Mouse (Mus musculus) liver, embryonic 15.5 days (tissue): ENCODE data around the gene Mcf2l. TPM values are rescaled to one million over a fixed set of nuclear protein-coding genes. Genes with fewer than 3 reads are reported as not detected.

Experiments used
- ATAC-seq: fragments of 200-750 bp; cut with Nextera tagmentation; 2 replicates; pipeline ENCODE4 v1.8.0; 2017; ENCODE audit warnings: moderate number of reproducible peaks, mild to moderate bottlenecking, moderate library complexity; ENCODE audit not compliant: insufficient read depth
- H3K27ac ChIP-seq: fragments of 300-500 bp; sonication (generic); replicated peaks from 2 replicates; pipeline ENCODE4 v1.5.1; 2015; ENCODE audit warnings: mild to moderate bottlenecking, inconsistent platforms
- H3K27me3 ChIP-seq: fragments of 300-500 bp; sonication (generic); 2 replicates; pipeline ENCODE4 v1.6.1; 2015; ENCODE audit warnings: mild to moderate bottlenecking, inconsistent platforms
- H3K36me3 ChIP-seq: fragments of 300-500 bp; sonication (generic); replicated peaks from 2 replicates; pipeline ENCODE4 v1.6.1; 2015; ENCODE audit warnings: moderate library complexity, mild to moderate bottlenecking, inconsistent platforms
- H3K4me1 ChIP-seq: fragments of 300-500 bp; sonication (generic); replicated peaks from 2 replicates; pipeline ENCODE4 v1.6.1; 2015; ENCODE audit warnings: inconsistent platforms
- H3K4me2 ChIP-seq: fragments of 300-500 bp; sonication (generic); 2 replicates; pipeline ENCODE4 v1.6.1; 2015; ENCODE audit warnings: moderate library complexity, mild to moderate bottlenecking, inconsistent platforms
- H3K4me3 ChIP-seq: fragments of 300-500 bp; sonication (generic); replicated peaks from 2 replicates; pipeline ENCODE4 v1.5.1; 2015; ENCODE audit warnings: mild to moderate bottlenecking, inconsistent platforms
- H3K9ac ChIP-seq: fragments of 300-500 bp; sonication (generic); 2 replicates; pipeline ENCODE4 v1.6.1; 2015; ENCODE audit warnings: moderate library complexity, mild to moderate bottlenecking, inconsistent platforms
- H3K9me3 ChIP-seq: fragments of 300-500 bp; sonication (generic); replicated peaks from 2 replicates; pipeline ENCODE4 v1.6.1; 2016; ENCODE audit warnings: inconsistent platforms
- WGBS: fragments of 180-500 bp; shearing (Covaris S2); methylation state at CpG from one replicate; pipeline ENCODE4 v1.1.7; 2015; ENCODE audit warnings: mixed read lengths; ENCODE audit not compliant: insufficient replicate concordance; 5-methylcytosine and 5-hydroxymethylcytosine counted together
- polyA plus RNA-seq: library from polyadenylated mRNA; unstranded; fragments of >200 nt; fragmentation: Nextera tagmentation; extraction: Ambion mirVana; gene quantifications from 2 replicates; pipeline ENCODE4 v1.2.1, GENCODE M21; 2015

The Mcf2l gene
- polyA plus RNA-seq, 1 experiment from 2014 or later = 0.98 TPM

DNA sequence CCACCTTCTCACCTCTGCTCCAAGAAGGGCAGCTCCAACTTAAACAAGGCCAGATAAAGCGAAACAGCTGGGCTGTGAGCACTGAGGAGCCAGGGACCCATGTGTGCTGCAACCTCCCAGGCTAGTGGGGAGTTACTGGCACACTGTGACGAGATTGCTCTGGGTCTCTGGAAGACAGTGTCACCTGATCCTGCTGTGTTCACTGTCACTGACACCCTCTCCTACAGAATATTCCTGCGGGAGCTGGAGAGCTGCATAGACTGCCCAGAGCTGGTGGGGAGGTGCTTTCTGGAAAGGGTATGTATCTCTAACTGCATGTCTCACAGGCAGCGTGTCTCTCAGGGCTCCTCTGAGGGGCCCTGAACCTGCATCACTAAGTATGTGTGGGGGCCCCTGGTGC is 133.9 kb downstream of the Mcf2l start:
- Histone ChIP-seq H3K27me3 (no peaks in the 10 kb centered on the region), H3K36me3 (no peaks in the 10 kb centered on the region), H3K27ac (no peak overlapping the region), H3K4me2 (no peak overlapping the region), H3K4me3 (no peak overlapping the region), H3K9me3 (no peaks in the 10 kb centered on the region), H3K9ac (no peak overlapping the region), H3K4me1 (no peaks in the 10 kb centered on the region)
- ATAC-seq = no peak
- 48% methylated on average over 4 of the region's 4 CpGs for WGBS

DNA sequence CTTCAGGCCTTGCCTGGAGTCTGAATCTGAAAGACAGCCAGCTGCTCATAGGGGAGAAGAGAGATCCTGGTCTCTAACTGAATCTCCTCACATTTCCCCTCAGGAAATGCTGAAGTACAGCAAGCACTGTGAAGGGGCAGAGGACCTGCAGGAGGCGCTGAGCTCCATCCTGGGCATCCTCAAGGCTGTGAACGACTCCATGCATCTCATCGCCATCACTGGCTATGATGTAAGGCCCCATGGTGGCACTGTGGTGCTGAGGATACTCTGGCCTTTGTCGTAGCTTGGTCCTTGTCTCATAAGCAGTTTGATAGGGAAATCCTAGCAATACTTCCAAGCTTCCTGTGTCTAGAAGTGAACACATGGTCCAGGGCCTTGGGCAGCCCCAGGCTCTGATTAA is 136.7 kb downstream of the Mcf2l start:
- peak; percentile 34; the same call in 1 of the 2 replicates for ATAC-seq

GRCm38 (mm10) chr8:13019560-13019959 is 146.0 kb downstream of the Mcf2l start:
- WGBS = 42% methylated on average over 4 of the region's 4 CpGs
- no peaks in the 10 kb centered on the region for H3K9me3 ChIP-seq
- H3K27me3 ChIP-seq = no peaks in the 10 kb centered on the region
- no peak overlapping the region for H3K4me3 ChIP-seq
- H3K4me1 ChIP-seq = no peaks in the 10 kb centered on the region
- H3K36me3 ChIP-seq = no peaks in the 10 kb centered on the region
- no peak for ATAC-seq
- no peak overlapping the region for H3K27ac ChIP-seq
- no peak overlapping the region for H3K4me2 ChIP-seq
- no peak overlapping the region for H3K9ac ChIP-seq

More for the DNA sequence above, 136.7 kb downstream of the Mcf2l start:
- Histone ChIP-seq H3K4me3 (no peak overlapping the region), H3K9ac (no peak overlapping the region), H3K27ac (no peak overlapping the region), H3K36me3 (no peaks in the 10 kb centered on the region), H3K9me3 (no peaks in the 10 kb centered on the region), H3K27me3 (no peaks in the 10 kb centered on the region), H3K4me1 (no peaks in the 10 kb centered on the region), H3K4me2 (no peak overlapping the region)
- WGBS = 31% methylated on average over 4 of the region's 4 CpGs

GRCm38 (mm10) chr8:13021830-13022229 is 148.2 kb downstream of the Mcf2l start:
- no peak overlapping the region for H3K4me2 ChIP-seq
- H3K9me3 ChIP-seq = no peaks in the 10 kb centered on the region
- no peak for ATAC-seq
- no peak overlapping the region for H3K27ac ChIP-seq
- H3K9ac ChIP-seq = no peak overlapping the region
- no peaks in the 10 kb centered on the region for H3K27me3 ChIP-seq
- peaks cover 10% of the 10 kb centered on the region for H3K4me1 ChIP-seq
- 77% methylated on average over 8 of the region's 8 CpGs for whole genome bisulfite sequencing
- H3K4me3 ChIP-seq = no peak overlapping the region
- H3K36me3 ChIP-seq = no peaks in the 10 kb centered on the region

GRCm38 (mm10) chr8:13025487-13026224 is 152.1 kb downstream of the Mcf2l start, which contains the start of gene F7:
F7 (plus strand) TSS chr8:13026034.
- no peak within 1 kb of the TSS for H3K27ac ChIP-seq
- H3K9me3 ChIP-seq = no peaks in the 10 kb centered on the region
- no peaks in the 10 kb centered on the region for H3K36me3 ChIP-seq
- WGBS = 53% methylated on average over 10 of the region's 10 CpGs
- H3K4me1 ChIP-seq = peaks cover 10% of the 10 kb centered on the region
- peak within 1 kb of the TSS; percentile 32 for H3K4me2 ChIP-seq
- no peak within 1 kb of the TSS for H3K9ac ChIP-seq
- no peak within 1 kb of the TSS for H3K4me3 ChIP-seq
- no peaks in the 10 kb centered on the region for H3K27me3 ChIP-seq
- peak; percentile 68 for ATAC-seq

- no peak overlapping the region for H3K4me3 ChIP-seq
- H3K36me3 ChIP-seq = no peaks in the 10 kb centered on the region
- no peaks in the 10 kb centered on the region for H3K9me3 ChIP-seq
- no peak overlapping the region for H3K9ac ChIP-seq
- no peak overlapping the region for H3K27ac ChIP-seq
- no peaks in the 10 kb centered on the region for H3K27me3 ChIP-seq
- no peak for ATAC-seq
- 52% methylated on average over 5 of the region's 5 CpGs for WGBS
- H3K4me2 ChIP-seq = no peak overlapping the region
- peaks cover 10% of the 10 kb centered on the region for H3K4me1 ChIP-seq
Observed at GRCm38 (mm10) chr8:13027615-13028014, 154.0 kb downstream of the Mcf2l start.

- no peak overlapping the region for H3K4me2 ChIP-seq
- ATAC-seq = no peak
- H3K4me1 ChIP-seq = peaks cover 10% of the 10 kb centered on the region
- H3K27ac ChIP-seq = no peak overlapping the region
- no peaks in the 10 kb centered on the region for H3K9me3 ChIP-seq
- H3K9ac ChIP-seq = no peak overlapping the region
- H3K4me3 ChIP-seq = no peak overlapping the region
- WGBS = 44% methylated on average over 5 of the region's 5 CpGs
- no peaks in the 10 kb centered on the region for H3K36me3 ChIP-seq
- no peaks in the 10 kb centered on the region for H3K27me3 ChIP-seq
Observed at GRCm38 (mm10) chr8:13028482-13028881, 154.9 kb downstream of the Mcf2l start.

GRCm38 (mm10) chr8:13036346-13036812 is 162.8 kb downstream of the Mcf2l start:
- Histone ChIP-seq H3K9ac (no peak overlapping the region), H3K9me3 (no peaks in the 10 kb centered on the region), H3K4me3 (no peak overlapping the region), H3K4me1 (peaks cover 26% of the 10 kb centered on the region), H3K36me3 (no peaks in the 10 kb centered on the region), H3K27me3 (no peaks in the 10 kb centered on the region), H3K27ac (peak overlapping the region; percentile 77), H3K4me2 (no peak overlapping the region)
- no peak for ATAC-seq
- WGBS = 58% methylated on average over 10 of the region's 10 CpGs

GRCm38 (mm10) chr8:13037015-13037414 is 163.4 kb downstream of the Mcf2l start, which contains the start of gene F10:
F10 (plus strand) TSS chr8:13037308.
- Histone ChIP-seq H3K4me2 (peak within 1 kb of the TSS; percentile 52), H3K4me3 (peak within 1 kb of the TSS; percentile 40), H3K36me3 (no peaks in the 10 kb centered on the region), H3K9ac (peak within 1 kb of the TSS; percentile 40; the same call in 1 of the 2 replicates), H3K27me3 (no peaks in the 10 kb centered on the region), H3K9me3 (no peaks in the 10 kb centered on the region), H3K4me1 (peaks cover 26% of the 10 kb centered on the region), H3K27ac (peak within 1 kb of the TSS; percentile 77)
- 45% methylated on average over 7 of the region's 7 CpGs for WGBS
- peak; percentile 66 for ATAC-seq

DNA sequence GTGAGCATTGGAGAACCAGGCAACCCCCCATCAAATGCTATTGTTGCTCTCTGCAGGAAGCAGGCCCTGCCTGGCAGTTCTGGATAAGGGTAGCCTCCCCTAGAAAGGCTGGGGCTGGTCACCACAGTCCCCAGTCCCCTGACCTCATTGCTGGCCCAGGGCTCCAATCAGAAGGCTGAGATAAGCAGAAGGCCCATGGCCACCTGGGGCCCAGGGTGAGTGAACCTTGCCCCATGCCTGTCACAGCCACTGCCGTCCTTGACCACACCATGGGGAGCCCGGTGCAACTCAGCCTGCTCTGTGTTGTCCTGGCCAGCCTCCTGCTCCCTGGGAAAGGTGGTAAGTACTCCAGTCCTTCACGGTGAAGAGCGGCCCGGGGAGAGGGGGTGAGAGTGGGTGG is 164.0 kb downstream of the Mcf2l start:
- no peaks in the 10 kb centered on the region for H3K27me3 ChIP-seq
- 21% methylated on average over 5 of the region's 5 CpGs for WGBS
- peak overlapping the region; percentile 52 for H3K4me2 ChIP-seq
- ATAC-seq = peak; percentile 89
- peak overlapping the region; percentile 40 for H3K4me3 ChIP-seq
- no peak overlapping the region for H3K9ac ChIP-seq
- no peaks in the 10 kb centered on the region for H3K36me3 ChIP-seq
- H3K27ac ChIP-seq = peak overlapping the region; percentile 77
- no peaks in the 10 kb centered on the region for H3K9me3 ChIP-seq
- peaks cover 26% of the 10 kb centered on the region for H3K4me1 ChIP-seq

- peak overlapping the region; percentile 52 for H3K4me2 ChIP-seq
- no peak overlapping the region for H3K9ac ChIP-seq
- H3K27me3 ChIP-seq = no peaks in the 10 kb centered on the region
- no peak overlapping the region; the same call in 1 of the 2 replicates for H3K4me3 ChIP-seq
- WGBS = 48% methylated on average over 6 of the region's 6 CpGs
- H3K36me3 ChIP-seq = no peaks in the 10 kb centered on the region
- no peak overlapping the region for H3K27ac ChIP-seq
- peaks cover 26% of the 10 kb centered on the region for H3K4me1 ChIP-seq
- H3K9me3 ChIP-seq = no peaks in the 10 kb centered on the region
- ATAC-seq = no peak
Observed at GRCm38 (mm10) chr8:13039054-13039453, 165.4 kb downstream of the Mcf2l start.
